Mouse (Mus musculus) spleen, postnatal 14 days (tissue): ENCODE data around the gene Gprc6a.

ENCODE experiments used
- DNase-seq, 2 experiments: peaks; one replicate each; pipeline ENCODE4 v3.0.0; 2021 to 2022; ENCODE audit warnings: low spot score in 2 of 2

Gprc6a gene

GRCm38 (mm10) chr10:51590139-51590574 lies 41.1 kb downstream of the Gprc6a start, which contains the start of gene Fam162b:
Gene Fam162b, minus strand, starts transcription at chr10:51590517.
- DNase-seq: no peak

- DNase-seq: no peak
These were observed 46.3 kb downstream of the Gprc6a start for GRCm38 (mm10) chr10:51584919-51585318.

GRCm38 (mm10) chr10:51584378-51584777 lies 46.9 kb downstream of the Gprc6a start:
- no peak for DNase-seq

GRCm38 (mm10) chr10:51571225-51571996 lies 59.9 kb downstream of the Gprc6a start:
- DNase-seq: no peak
